Mouse (Mus musculus) embryonic facial prominence, embryonic 14.5 days (tissue): ENCODE measurements around the gene Cog3. TPM values are rescaled to one million over a fixed set of nuclear protein-coding genes. Genes with fewer than 3 reads are reported as not detected.

Experiments used
- ATAC-seq: fragments of 200-750 bp; cut with Nextera tagmentation; 2 replicates; pipeline ENCODE4 v1.8.0; 2017; ENCODE audit warnings: low read depth, moderate number of reproducible peaks, moderate TSS enrichment
- DNase-seq: peaks from one replicate; pipeline ENCODE4 v3.0.0-alpha.2; 2015; ENCODE audit warnings: low spot score
- H3K27ac ChIP-seq: fragments of 300-500 bp; sonication (generic); replicated peaks from 2 replicates; pipeline ENCODE4 v1.5.1; 2014; ENCODE audit warnings: low read depth, mild to moderate bottlenecking, low read length, moderate library complexity
- H3K27me3 ChIP-seq: fragments of 300-500 bp; sonication (generic); replicated peaks from 2 replicates; pipeline ENCODE4 v1.6.1; 2014; ENCODE audit warnings: low read length; ENCODE audit not compliant: control insufficient read depth, insufficient read depth
- H3K36me3 ChIP-seq: fragments of 300-500 bp; sonication (generic); 2 replicates; pipeline ENCODE4 v1.6.1; 2014; ENCODE audit warnings: low read length, mixed read lengths; ENCODE audit not compliant: control insufficient read depth, insufficient read depth
- H3K4me1 ChIP-seq: fragments of 300-500 bp; sonication (generic); 2 replicates; pipeline ENCODE4 v1.6.1; 2014; ENCODE audit warnings: antibody characterized with exemption, low read length; ENCODE audit not compliant: control insufficient read depth, insufficient read depth
- H3K4me2 ChIP-seq: fragments of 300-500 bp; sonication (generic); 2 replicates; pipeline ENCODE4 v1.6.1; 2014; ENCODE audit warnings: low read depth, mild to moderate bottlenecking, low read length, moderate library complexity, mixed read lengths
- H3K4me3 ChIP-seq: fragments of 300-500 bp; sonication (generic); 2 replicates; pipeline ENCODE4 v1.5.1; 2014; ENCODE audit warnings: low read depth, mild to moderate bottlenecking, low read length
- H3K9ac ChIP-seq: fragments of 300-500 bp; sonication (generic); 2 replicates; pipeline ENCODE4 v1.6.1; 2014; ENCODE audit warnings: low read depth, mild to moderate bottlenecking, low read length, moderate library complexity, mixed read lengths
- H3K9me3 ChIP-seq: fragments of 300-500 bp; sonication (generic); 2 replicates; pipeline ENCODE4 v1.6.1; 2016; ENCODE audit warnings: low read length; ENCODE audit not compliant: control insufficient read depth
- WGBS: fragments of 180-500 bp; shearing (Covaris S2); extraction: QIAGEN DNeasy Blood & Tissue Kit; methylation state at CpG from one replicate; pipeline ENCODE4 v1.1.7; 2014; 5-methylcytosine and 5-hydroxymethylcytosine counted together
- polyA plus RNA-seq: library from polyadenylated mRNA; unstranded; fragments of >200 nt; fragmentation: Nextera tagmentation; extraction: Ambion mirVana; gene quantifications from 2 replicates; pipeline ENCODE4 v1.2.1, GENCODE M21; 2014

Cog3 gene
- polyA plus RNA-seq, 1 experiment from 2014 or later: 23.5 TPM

- peak overlapping the region; percentile 98 for H3K4me3 ChIP-seq
- H3K36me3 ChIP-seq: no peaks in the 10 kb centered on the region
- DNase-seq (no peak), ATAC-seq (no peak)
- H3K4me1 ChIP-seq: peaks cover 10% of the 10 kb centered on the region
- H3K9me3 ChIP-seq: no peaks in the 10 kb centered on the region
- peak overlapping the region; percentile 77 for H3K4me2 ChIP-seq
- H3K27ac ChIP-seq: no peak overlapping the region
- peak overlapping the region; percentile 93 for H3K9ac ChIP-seq
- WGBS: 61% methylated on average over 8 of the region's 8 CpGs
- no peaks in the 10 kb centered on the region for H3K27me3 ChIP-seq
These were observed 1.1 kb downstream of the Cog3 start for GRCm38 (mm10) chr14:75753206-75753605.

- Histone ChIP-seq H3K9me3 (no peaks in the 10 kb centered on the region), H3K36me3 (peaks cover 10% of the 10 kb centered on the region), H3K4me1 (peaks cover 10% of the 10 kb centered on the region), H3K9ac (0 out of 2 replicates have a peak overlapping the region, but pooled peaks have one; percentile 19), H3K27ac (no peak overlapping the region), H3K27me3 (no peaks in the 10 kb centered on the region), H3K4me3 (no peak overlapping the region), H3K4me2 (no peak overlapping the region)
- DNase-seq: no peak
- no peak for ATAC-seq
- WGBS: 86% methylated on average over 4 of the region's 4 CpGs
These were observed 3.3 kb downstream of the Cog3 start for GRCm38 (mm10) chr14:75751040-75751439.

- ATAC-seq (no peak), DNase-seq (no peak)
These were observed 5.2 kb downstream of the Cog3 start for GRCm38 (mm10) chr14:75749123-75749522.

GRCm38 (mm10) chr14:75747960-75748359 is 6.4 kb downstream of the Cog3 start:
- Histone ChIP-seq H3K4me2 (no peak overlapping the region), H3K27me3 (no peaks in the 10 kb centered on the region), H3K9me3 (no peaks in the 10 kb centered on the region), H3K36me3 (peaks cover 27% of the 10 kb centered on the region), H3K4me1 (peaks cover 4% of the 10 kb centered on the region; the same call in 1 of the 2 replicates), H3K4me3 (no peak overlapping the region), H3K27ac (no peak overlapping the region), H3K9ac (no peak overlapping the region)
- ATAC-seq: no peak
- 96% methylated on average over 2 of the region's 2 CpGs for whole genome bisulfite sequencing
- DNase-seq: no peak

More at GRCm38 (mm10) chr14:75749123-75749522, 5.2 kb downstream of the Cog3 start:
- peaks cover 10% of the 10 kb centered on the region for H3K4me1 ChIP-seq
- 89% methylated on average over 4 of the region's 4 CpGs for WGBS
- H3K9ac ChIP-seq: no peak overlapping the region
- no peaks in the 10 kb centered on the region for H3K9me3 ChIP-seq
- H3K4me3 ChIP-seq: no peak overlapping the region
- H3K36me3 ChIP-seq: peaks cover 20% of the 10 kb centered on the region
- no peak overlapping the region for H3K27ac ChIP-seq
- H3K27me3 ChIP-seq: no peaks in the 10 kb centered on the region
- H3K4me2 ChIP-seq: no peak overlapping the region

- ATAC-seq (no peak), DNase-seq (no peak)
- no peaks in the 10 kb centered on the region for H3K27me3 ChIP-seq
- H3K4me2 ChIP-seq: no peak overlapping the region
- H3K9me3 ChIP-seq: no peaks in the 10 kb centered on the region
- no peaks in the 10 kb centered on the region for H3K4me1 ChIP-seq
- WGBS: 89% methylated on average over 3 of the region's 3 CpGs
- H3K36me3 ChIP-seq: peaks cover 73% of the 10 kb centered on the region
- H3K9ac ChIP-seq: no peak overlapping the region
- no peak overlapping the region for H3K4me3 ChIP-seq
- no peak overlapping the region for H3K27ac ChIP-seq
These were observed 12.4 kb downstream of the Cog3 start for GRCm38 (mm10) chr14:75741904-75742303.

- 88% methylated on average over 3 of the region's 3 CpGs for WGBS
- Histone ChIP-seq H3K9ac (no peak overlapping the region), H3K4me1 (no peaks in the 10 kb centered on the region), H3K27ac (no peak overlapping the region), H3K9me3 (no peaks in the 10 kb centered on the region), H3K36me3 (peaks cover 80% of the 10 kb centered on the region), H3K4me3 (no peak overlapping the region), H3K27me3 (no peaks in the 10 kb centered on the region), H3K4me2 (no peak overlapping the region)
- ATAC-seq (no peak), DNase-seq (no peak)
These were observed 18.7 kb downstream of the Cog3 start for GRCm38 (mm10) chr14:75735597-75735996.

- H3K9me3 ChIP-seq: no peaks in the 10 kb centered on the region
- H3K4me3 ChIP-seq: no peak overlapping the region
- peaks cover 85% of the 10 kb centered on the region for H3K36me3 ChIP-seq
- no peak for DNase-seq
- no peak overlapping the region for H3K9ac ChIP-seq
- H3K4me2 ChIP-seq: no peak overlapping the region
- WGBS: 84% methylated on average over 7 of the region's 7 CpGs
- no peak for ATAC-seq
- no peak overlapping the region for H3K27ac ChIP-seq
- no peaks in the 10 kb centered on the region for H3K4me1 ChIP-seq
- no peaks in the 10 kb centered on the region for H3K27me3 ChIP-seq
These were observed 21.7 kb downstream of the Cog3 start for GRCm38 (mm10) chr14:75732631-75733030.

- 65% methylated on average over 2 of the region's 2 CpGs for WGBS
- Histone ChIP-seq H3K4me3 (no peak overlapping the region), H3K27ac (no peak overlapping the region), H3K36me3 (peaks cover 84% of the 10 kb centered on the region), H3K4me2 (no peak overlapping the region), H3K4me1 (no peaks in the 10 kb centered on the region), H3K9ac (no peak overlapping the region), H3K27me3 (no peaks in the 10 kb centered on the region), H3K9me3 (no peaks in the 10 kb centered on the region)
- no peak for DNase-seq
- no peak for ATAC-seq
These were observed 23.0 kb downstream of the Cog3 start for GRCm38 (mm10) chr14:75731361-75731760.

GRCm38 (mm10) chr14:75728111-75728510 is 26.2 kb downstream of the Cog3 start:
- H3K27ac ChIP-seq: no peak overlapping the region
- no peaks in the 10 kb centered on the region for H3K27me3 ChIP-seq
- no peak overlapping the region for H3K4me2 ChIP-seq
- no peak overlapping the region for H3K9ac ChIP-seq
- no peaks in the 10 kb centered on the region for H3K9me3 ChIP-seq
- DNase-seq (no peak), ATAC-seq (no peak)
- H3K4me3 ChIP-seq: no peak overlapping the region
- no peaks in the 10 kb centered on the region for H3K4me1 ChIP-seq
- WGBS: 86% methylated on average over 5 of the region's 5 CpGs
- H3K36me3 ChIP-seq: peaks cover 83% of the 10 kb centered on the region
